Mouse (Mus musculus) ovary, adult 10 weeks (tissue): ENCODE data around the gene Tfdp1. TPM values are rescaled to one million over a fixed set of nuclear protein-coding genes. Genes with fewer than 3 reads are reported as not detected.

Experiments used
- polyA plus RNA-seq: library from polyadenylated mRNA; stranded (reverse); fragments of 350-450 nt; fragmentation: Illumina TruSeq; extraction: RNeasy Lipid Tissue Mini Kit (QIAGEN cat#74804); gene quantifications from one replicate; pipeline ENCODE4 v1.2.3, GENCODE M21; 2014

Tfdp1 gene
- polyA plus RNA-seq: 46.7 TPM

DNA sequence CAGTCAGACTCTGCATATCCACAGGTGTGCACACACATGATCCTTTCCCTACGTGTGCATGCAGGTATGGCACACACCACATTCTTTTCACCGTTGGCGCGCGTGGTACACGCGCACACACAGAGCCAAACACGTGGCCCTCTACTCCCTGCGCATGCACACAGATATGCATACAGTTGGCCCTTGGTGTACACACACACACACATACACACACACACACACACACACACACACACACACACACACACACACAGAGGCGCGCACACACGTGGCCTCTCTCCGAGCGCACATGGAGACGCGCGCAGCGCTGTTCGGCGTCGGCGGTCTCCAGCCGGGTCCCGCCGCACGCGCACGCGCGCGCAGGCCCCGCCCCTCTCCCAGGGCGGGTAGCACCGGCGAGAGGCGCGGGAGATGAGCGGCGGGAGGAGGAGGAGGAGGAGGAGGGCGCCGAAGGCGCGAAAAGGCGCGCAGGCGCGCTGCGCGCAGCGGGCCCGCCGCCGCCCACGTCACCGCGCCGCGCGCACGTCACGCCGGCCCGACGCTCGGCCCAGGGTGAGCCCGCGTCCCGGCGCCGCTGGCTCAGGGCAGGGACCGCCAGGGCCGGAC is at the start of gene Tfdp1:
TSS of gene Tfdp1 (plus strand) at position 497 of the 606 bp plus-strand sequence.

DNA sequence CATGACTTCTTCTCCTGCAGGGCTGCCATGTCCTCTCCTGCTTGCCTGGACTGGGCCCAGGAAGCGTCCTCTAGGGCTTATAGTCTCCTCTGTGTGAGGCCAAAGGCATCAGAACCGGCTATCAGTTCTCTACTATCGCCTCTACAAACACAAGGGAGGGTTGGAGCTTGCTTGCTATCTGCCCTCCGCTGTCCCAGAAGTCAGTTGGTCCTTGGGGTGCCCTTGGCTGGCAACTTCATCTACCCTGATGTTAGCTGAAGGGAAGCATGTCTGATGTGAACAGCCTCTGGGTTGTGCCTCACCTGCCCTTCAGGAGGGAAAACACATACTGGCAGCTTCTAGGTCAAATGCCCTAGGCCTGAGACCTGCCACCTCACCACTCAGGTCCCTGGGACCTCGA is 58.2 kb downstream of the Tfdp1 start, which contains the start of gene Atp4b:
TSS of gene Atp4b (minus strand) at position 101 of the 400 bp plus-strand sequence.

DNA sequence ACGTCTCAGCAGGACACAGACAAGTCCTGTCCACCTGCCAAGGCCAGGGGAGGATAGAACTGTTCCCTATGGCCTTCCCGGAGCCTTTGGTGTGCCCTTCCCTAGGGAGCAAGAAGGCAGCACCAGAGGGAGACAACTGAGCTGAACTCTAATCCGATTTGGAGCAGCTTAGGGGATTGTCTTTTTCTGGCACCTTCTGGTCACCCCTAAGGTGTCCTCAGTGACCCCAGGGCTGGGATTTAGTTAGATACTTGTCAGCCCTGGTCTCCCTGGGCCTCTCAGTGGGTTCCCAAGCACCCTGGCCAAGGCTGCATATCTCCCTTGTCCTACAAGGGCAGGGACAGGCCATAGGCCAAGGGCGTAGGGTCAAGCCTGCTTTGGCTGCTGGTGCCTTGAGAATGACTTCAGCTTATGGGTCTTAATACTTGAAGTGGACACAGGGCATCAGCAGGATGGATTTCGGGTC is 66.1 kb downstream of the Tfdp1 start, which contains the start of gene Grk1:
TSS of gene Grk1 (plus strand) at position 416 of the 466 bp plus-strand sequence.

Other genes with a start within 250 kb of the Tfdp1 start
- 17.4 TPM for gene Pcid2, start 233.3 kb upstream of the Tfdp1 start, polyA plus RNA-seq
- gene Cul4a, start 233.1 kb upstream of the Tfdp1 start, polyA plus RNA-seq: 180 TPM
- gene Lamp1, start 179.6 kb upstream of the Tfdp1 start, polyA plus RNA-seq: 472 TPM
- 9.5 TPM for gene Grtp1, start 138.1 kb upstream of the Tfdp1 start, polyA plus RNA-seq
- not detected for gene Adprhl1, start 84.6 kb upstream of the Tfdp1 start, polyA plus RNA-seq
- 17.7 TPM for gene Dcun1d2, start 50.6 kb upstream of the Tfdp1 start, polyA plus RNA-seq
- 22.2 TPM for gene Tmco3, start 50.6 kb upstream of the Tfdp1 start, polyA plus RNA-seq
- gene Atp4b, start 58.1 kb downstream of the Tfdp1 start, polyA plus RNA-seq: not detected
- not detected for gene Grk1, start 66.3 kb downstream of the Tfdp1 start, polyA plus RNA-seq
- not detected for gene Tmem255b, start 96.4 kb downstream of the Tfdp1 start, polyA plus RNA-seq
- gene Gas6, start 155.7 kb downstream of the Tfdp1 start, polyA plus RNA-seq: 49.6 TPM
- not detected for gene 1700029H14Rik, start 223.7 kb downstream of the Tfdp1 start, polyA plus RNA-seq